Mouse (Mus musculus) neural tube, embryonic 10.5 days (tissue): ENCODE measurements at regions not wholly inside any gene's neighbourhood (a gene's known extent, or its start where the extent isn't known, plus 50 kb on each side); places are given as distances from the start of the nearest gene placed in this dataset.

ENCODE experiments used
- DNase-seq: peaks from one replicate; pipeline ENCODE4 v3.0.0-alpha.2; 2017; ENCODE audit warnings: low spot score; ENCODE audit errors: extremely low spot score

GRCm38 (mm10) chr12:12708954-12709523, 232.7 kb downstream of the Mycn start:
- DNase-seq, result no peak

DNA sequence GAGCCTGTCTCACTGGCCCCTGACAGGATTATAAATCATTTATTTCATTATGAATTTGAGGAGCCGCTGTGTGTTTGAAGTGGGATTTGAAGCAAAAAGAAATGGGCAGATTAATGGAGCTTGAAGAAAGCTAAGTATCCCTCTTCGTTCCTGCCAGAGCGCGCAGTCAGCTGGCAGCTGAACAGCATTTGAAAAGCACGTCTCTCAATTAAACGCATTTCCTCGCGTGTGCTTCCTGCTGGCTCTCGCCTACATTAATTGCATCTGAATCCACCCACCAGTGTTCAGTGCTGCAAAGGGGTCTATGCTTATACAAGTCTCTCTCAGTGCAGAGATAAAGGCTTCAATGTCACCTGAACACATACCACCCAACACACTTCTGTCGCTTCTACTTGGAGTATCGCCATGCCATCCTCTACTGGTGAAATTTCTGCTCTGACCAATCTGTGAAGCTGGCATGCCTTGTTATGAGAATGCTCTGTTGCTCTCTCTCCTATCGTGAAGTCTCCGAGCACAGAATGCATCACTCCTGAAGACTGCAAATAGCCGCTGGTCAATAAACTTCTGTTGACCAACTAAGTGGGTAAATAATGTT, 235.3 kb downstream of the Mycn start:
- no peak for DNase-seq

GRCm38 (mm10) chr12:12701735-12702134, 240.0 kb downstream of the Mycn start:
- no peak for DNase-seq

- no peak for DNase-seq
These were observed 240.6 kb downstream of the Mycn start for GRCm38 (mm10) chr12:12701060-12701667.

GRCm38 (mm10) chr12:12693838-12694777, 247.6 kb downstream of the Mycn start:
- DNase-seq, result peak; percentile 69

DNA sequence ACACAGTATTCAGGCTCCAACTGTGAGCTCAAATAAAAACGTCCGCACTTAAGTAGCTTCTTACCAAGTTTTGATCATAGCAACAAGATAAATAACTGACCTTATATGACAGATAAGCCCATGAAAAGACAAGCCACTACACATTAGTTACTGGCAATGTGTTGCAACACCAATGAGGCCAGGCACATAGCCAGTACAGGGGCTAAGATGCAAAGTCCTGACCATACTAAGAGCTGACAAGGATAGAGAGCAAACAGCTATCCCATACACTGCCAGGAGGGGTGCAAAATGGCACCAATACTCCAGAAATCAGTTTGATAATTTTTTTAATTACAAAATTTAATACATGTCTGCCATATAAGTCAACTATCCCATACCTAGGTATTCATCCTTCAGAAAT, 254.3 kb downstream of the Mycn start:
- no peak for DNase-seq

GRCm38 (mm10) chr12:12685217-12685522, 256.5 kb downstream of the Mycn start:
- DNase-seq, result no peak

DNA sequence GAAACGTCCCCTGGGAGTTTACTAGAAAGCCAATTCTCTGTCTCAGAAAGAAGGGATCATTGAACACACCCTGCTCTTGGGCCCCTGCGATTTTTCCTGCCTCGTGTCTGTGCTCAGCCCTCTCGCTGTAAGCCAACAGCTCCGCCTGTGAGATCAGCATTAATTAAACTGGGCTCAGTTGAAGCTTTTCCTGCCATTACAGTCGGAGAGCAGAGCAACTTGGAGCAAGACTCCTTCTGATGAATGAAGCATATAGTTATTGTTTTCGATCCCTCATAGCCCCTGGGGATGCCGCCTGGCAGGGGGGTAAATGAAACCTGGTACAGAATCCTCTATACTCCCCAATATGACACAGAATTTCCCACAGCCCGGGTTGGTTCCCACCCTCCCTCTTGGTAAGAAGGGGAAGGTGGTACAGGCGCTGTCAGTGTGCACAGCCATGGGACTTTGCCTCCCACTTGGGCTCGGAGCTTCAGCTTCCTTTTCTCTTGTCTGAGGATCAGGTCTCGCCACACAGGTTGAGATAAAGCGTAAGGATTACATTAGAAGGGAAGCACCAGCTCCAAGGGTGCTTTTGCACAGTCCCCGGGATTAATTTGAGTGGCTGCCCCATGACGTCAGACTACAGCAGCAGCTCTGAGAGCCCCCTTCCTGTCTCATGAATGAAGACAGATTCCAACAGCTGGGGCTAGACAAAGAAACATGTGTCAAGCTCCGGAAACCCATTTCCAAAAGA, 257.1 kb downstream of the Mycn start:
- peak; percentile 40 for DNase-seq

GRCm38 (mm10) chr12:12683733-12684470, 257.8 kb downstream of the Mycn start:
- no peak for DNase-seq

- peak; percentile 68 for DNase-seq
These were observed 260.6 kb downstream of the Mycn start for GRCm38 (mm10) chr12:12681101-12681500.

GRCm38 (mm10) chr12:12680371-12680921, 261.3 kb downstream of the Mycn start:
- DNase-seq, result peak; percentile 65

DNA sequence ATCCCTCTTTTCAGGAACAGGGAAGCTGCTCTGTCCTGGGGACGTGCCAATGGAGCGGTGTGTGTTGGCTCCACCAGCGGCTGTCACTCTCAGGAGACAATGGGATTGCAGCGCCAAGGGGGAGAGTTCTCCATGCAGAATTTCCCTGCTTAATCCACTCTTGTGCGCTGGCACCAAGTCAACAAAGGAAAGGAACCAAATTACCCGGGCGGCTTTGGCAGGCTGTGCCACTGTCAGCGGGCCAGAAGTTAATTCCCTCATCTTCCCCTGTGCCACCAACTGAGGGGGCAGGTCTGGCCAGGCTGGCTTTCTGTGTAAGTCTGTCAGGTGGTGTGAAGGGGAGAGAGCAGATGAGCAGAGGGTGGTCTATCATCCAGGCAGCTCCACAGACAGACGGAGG, 265.0 kb downstream of the Mycn start:
- no peak for DNase-seq

GRCm38 (mm10) chr12:12669931-12670330, 271.8 kb downstream of the Mycn start:
- DNase-seq, result no peak

- no peak for DNase-seq
These were observed 272.8 kb downstream of the Mycn start for GRCm38 (mm10) chr12:12668919-12669318.

DNA sequence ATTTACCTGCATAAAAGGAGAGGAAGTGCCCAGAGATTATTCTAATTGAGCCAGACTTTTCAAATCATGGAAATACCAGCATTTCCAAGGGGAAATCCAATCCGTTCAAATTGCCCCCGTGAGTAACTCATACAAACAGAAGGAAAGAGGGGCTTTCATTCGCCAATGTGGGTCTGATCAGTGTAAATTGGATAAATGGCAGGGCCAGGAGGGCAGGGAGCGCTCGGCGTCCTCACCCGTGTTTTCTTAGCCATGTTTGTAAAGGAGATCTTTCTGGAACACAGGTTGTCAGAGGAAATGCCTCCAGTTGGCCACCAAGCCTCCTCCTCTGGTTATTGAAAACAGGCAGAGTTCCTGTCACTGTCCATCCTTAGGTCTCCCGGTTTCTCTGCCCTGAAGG, 286.1 kb downstream of the Mycn start:
- no peak for DNase-seq

- DNase-seq, result no peak
These were observed 286.5 kb downstream of the Mycn start for GRCm38 (mm10) chr12:12655184-12655583.

GRCm38 (mm10) chr12:12652361-12652760, 289.4 kb downstream of the Mycn start:
- DNase-seq, result no peak

DNA sequence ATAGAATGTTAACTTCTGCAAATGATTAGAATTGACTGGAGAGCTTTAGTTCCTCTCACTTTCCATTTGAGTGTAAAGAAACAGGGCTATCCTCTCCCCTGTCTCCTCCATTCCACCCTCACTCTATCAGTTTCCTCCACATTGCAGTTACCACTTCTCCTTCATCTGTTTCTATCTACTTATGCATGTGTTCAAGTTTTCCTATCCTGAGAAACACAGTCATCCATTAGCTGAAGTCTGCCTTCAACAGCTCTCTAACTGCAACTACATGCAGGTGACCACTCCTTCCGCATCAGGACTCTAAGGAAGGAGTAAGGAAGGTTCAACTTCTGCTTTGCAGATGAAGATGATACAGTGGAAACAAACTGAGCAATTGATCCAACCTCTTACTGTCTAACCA, 291.4 kb downstream of the Mycn start:
- DNase-seq, result no peak

GRCm38 (mm10) chr12:12647467-12647866, 294.2 kb downstream of the Mycn start:
- DNase-seq, result no peak

DNA sequence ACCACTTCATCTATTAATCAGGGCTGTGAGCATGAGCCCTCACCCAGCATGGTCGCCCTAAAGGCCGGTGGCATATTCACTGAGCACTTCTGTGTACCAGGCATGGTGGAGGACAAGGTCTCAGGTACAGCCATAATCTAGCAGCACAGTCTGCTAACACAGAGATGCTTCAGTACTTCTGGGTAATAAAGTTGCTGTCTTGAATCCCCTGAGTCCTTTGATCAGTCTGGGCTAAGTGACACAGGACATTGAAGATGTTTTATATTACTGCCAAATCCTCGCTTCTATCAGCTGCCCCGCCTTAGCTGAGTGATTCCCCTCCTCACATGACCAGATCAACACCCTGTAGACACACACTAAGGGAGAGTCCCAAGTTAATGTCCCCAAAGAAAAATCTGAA, 296.5 kb downstream of the Mycn start:
- DNase-seq, result no peak
